Mouse (Mus musculus): ENCODE data around the gene Plppr3.
A peak's percentile ranks its signal among the peaks of the same experiment; 100 is the strongest.

Gene Plppr3

GRCm38 (mm10) chr10:79866601-79867000, 7.8 kb downstream of the Plppr3 start:
- DNase-seq (ENCODE audit: low read depth, low spot score), result no peak

- no peak for DNase-seq (ENCODE audit: low read depth, low spot score)
Observed at GRCm38 (mm10) chr10:79865801-79866295, 8.6 kb downstream of the Plppr3 start.

GRCm38 (mm10) chr10:79865189-79865601, 9.2 kb downstream of the Plppr3 start:
- no peak for DNase-seq (ENCODE audit: low read depth, low spot score)

GRCm38 (mm10) chr10:79864351-79865188, 9.9 kb downstream of the Plppr3 start:
- no peak for DNase-seq (ENCODE audit: low read depth, low spot score)

- no peak for DNase-seq (ENCODE audit: low read depth, low spot score)
Observed at GRCm38 (mm10) chr10:79862925-79863324, 11.5 kb downstream of the Plppr3 start.

DNA sequence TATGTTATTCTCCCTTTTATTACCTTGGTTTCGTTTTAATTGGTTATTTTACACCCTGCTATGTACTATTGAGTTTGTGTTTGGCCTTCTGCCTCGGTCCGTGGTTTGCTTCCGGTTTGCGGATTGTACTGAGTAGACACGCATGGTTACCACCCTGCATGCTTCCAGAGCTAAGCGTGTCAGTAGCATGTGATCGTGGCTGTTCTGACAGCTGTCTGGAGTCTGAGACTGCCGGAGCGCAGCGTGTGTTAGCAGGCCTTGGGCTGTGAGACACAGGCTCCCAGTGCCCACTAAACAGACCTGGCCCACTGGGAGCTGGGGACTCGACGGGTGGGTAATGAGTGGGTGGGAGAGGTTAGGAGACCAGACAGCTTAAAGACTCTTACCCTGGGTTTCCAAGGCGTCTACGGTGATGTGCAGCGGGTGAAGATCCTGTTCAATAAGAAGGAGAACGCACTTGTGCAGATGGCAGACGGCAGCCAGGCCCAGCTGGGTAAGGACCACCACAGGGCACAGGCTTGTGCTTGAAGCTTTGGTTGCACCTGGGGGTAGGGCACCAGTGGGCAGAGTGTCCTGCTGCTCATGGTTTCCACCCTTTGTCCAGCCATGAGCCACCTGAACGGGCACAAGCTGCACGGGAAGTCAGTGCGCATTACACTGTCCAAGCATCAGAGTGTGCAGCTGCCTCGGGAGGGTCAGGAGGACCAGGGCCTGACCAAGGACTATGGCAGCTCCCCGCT, 12.2 kb downstream of the Plppr3 start:
- no peak for DNase-seq (ENCODE audit: low read depth, low spot score)

DNA sequence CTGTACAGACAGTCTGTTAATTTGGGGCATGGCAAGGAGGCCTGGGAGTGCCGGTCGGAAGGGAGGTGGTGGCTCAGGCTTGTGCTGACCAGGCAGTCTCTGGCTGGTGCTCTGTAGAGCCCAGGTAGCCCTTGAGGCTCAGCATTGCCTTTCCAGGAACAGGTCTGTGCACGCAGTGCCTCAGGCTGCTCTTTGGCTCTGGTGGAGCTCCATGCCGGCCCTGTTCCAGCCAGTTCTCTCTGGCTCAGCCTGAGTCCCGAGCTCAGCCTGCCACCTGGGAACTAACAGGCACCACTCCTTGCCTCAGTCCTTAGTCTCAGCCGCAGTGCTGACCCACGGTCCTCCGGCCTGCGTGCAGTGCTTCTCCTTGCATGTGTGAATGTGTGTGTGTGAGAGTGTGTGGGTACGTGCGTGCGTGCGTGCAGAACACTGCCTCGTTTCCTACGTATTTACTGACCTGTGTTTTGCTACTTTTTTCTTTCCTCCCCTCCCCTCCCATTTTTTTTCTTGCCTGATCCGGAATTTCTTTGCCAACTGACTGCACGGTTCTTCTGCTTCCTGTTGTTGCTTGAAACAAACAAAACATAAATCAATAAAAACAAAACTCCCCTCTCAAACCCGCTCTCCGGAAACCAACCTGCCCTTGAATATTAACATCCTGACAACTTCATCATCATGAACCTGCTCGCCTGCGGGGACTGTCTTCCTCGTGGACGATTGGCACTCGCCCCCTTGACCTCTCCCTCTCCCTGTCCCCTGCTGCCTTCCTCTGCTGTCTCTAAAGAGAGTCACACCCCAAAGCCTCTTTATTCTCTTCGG, 13.0 kb downstream of the Plppr3 start:
- no peak for DNase-seq (ENCODE audit: low read depth, low spot score)

DNA sequence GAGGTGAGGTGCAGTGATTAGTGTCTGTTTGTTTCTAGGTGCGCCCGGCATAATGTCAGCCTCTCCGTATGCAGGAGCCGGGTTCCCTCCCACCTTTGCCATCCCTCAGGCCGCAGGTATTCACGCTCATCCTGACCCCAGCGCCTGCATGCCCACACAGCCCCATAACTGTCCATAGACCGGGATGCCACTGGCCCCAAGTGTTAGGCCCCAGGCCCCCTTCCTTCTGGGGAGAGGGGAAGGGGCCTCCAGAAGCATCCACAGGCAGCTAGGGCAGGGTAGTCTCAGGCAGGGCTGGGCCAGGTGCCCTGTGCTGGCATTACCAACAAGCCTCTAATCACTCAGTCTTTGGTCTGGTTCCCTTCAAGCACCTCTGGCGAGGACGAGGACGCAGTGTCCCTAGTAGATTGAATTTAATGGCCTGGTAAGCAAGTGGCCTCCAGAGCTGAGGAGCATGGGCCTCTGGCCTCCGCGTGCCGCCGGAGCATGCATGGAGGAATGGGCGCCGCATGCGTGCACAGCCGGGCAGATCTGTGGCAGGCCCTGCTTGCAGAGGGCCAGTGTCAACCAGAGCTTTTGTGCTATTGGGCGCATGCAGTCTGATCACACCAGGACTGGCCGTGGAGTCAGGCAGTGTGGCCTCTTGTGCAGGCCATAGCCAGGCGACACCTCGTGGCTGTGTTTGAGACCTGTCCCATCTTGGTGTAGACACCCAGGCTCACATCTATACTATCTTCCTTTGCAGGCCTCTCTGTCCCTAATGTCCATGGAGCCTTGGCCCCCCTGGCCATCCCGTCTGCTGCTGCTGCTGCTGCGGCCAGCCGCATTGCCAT, 14.1 kb downstream of the Plppr3 start:
- DNase-seq (ENCODE audit: low read depth, low spot score), result no peak

DNA sequence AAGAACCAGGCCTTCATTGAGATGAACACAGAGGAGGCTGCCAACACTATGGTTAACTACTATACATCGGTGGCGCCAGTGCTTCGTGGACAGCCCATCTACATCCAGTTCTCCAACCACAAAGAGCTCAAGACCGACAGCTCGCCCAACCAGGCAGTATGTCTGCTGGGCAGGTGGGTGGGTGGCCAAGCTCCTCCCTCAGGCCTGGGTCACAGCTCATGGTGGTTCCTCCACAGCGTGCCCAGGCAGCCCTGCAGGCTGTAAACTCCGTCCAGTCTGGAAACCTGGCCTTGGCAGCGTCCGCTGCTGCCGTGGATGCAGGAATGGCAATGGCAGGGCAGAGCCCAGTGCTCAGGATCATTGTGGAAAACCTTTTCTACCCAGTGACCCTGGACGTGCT, 15.3 kb downstream of the Plppr3 start:
- DNase-seq (ENCODE audit: low read depth, low spot score), result no peak

- DNase-seq (ENCODE audit: low read depth, low spot score), result no peak
Observed at GRCm38 (mm10) chr10:79858416-79859074, 15.9 kb downstream of the Plppr3 start.

DNA sequence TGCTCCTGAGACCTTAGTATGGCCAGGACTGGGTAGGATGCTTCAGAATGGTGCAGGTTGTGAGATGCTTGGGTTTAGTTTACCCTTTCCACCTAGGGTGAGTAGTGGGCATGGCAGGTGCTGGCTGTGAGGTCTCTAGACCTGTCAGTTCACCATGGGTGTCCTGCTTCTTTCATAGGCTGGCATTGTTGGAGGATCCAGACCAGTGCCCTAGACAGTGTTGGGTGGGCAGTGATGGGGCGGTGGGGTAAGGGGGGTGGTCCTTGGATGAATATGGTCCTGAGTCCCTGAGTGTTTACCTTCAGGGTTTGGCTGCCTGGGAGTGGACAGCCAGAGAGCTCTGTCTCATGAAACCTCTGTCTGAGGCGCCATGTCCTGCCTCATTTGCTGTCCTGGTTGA, 16.5 kb downstream of the Plppr3 start:
- DNase-seq (ENCODE audit: low read depth, low spot score), result no peak

DNA sequence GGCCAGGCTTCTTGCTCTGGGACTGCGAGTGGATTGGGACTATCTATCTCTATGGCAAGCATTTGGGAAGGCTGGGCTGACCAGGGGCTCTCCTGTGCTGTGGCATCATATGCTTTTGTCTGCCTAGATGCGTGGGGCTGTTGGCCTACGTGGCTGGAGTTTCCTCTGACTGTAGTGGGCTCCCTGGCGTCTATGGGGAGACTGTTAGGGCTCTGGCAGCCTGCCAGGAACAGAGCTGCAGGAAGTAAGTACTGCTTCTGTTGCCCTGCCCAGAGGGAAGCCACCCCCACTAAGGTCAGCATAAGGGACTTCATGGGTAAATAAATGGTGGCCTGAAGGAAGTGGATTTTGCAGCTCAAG, 17.0 kb downstream of the Plppr3 start:
- no peak for DNase-seq (ENCODE audit: low read depth, low spot score)

GRCm38 (mm10) chr10:79856704-79857451, 17.6 kb downstream of the Plppr3 start:
- DNase-seq (ENCODE audit: low read depth, low spot score), result no peak

DNA sequence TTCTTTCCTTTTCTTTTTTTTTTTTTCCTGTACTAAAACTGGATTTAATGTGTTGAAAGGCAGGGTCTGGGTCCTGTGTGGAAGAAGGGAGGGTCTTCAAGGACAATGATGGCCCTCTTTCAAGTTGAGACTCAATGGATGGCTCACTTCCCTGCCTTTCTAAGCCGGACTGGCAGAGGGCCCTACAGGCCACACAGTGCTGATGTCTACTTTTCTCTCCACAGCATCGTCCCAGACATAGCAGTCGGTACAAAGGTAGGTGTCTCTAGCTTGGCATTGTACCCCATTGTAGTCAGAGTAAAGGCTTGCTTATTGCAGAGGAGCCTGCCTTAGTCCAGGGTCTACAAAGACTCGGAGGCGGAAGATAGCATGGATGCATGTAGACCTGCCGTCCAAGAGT, 18.2 kb downstream of the Plppr3 start:
- no peak for DNase-seq (ENCODE audit: low read depth, low spot score)

DNA sequence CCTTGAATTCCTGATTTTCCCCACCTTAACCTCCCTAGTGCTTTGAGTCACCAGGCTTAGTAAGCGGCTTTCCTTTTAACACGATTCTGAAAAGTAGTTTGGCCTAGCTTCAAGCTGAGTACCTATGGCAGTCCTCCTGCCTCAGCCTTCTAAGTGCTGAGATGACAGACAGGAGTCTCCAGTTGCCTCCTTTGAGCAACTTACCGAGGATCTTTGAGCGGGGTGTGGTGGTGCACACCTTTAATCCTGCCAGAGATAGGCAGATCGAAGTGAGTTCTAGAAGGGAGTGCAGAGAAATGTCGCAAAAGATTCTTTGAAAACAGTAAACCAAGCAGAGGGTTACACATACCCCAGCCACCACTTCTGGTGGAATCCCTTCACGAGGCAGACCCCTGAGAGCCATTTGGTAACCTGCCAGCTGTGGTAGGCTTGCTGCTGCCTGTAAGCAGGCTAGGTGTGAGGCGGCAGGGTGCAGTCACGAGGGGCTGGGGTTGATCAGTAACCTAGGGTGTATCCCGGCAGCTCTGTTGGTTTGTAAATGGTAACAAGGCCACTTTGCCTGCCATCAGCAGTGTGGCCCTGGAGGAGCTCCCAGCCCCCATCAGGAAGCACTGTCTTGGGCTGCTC, 18.8 kb downstream of the Plppr3 start:
- no peak for DNase-seq (ENCODE audit: low read depth, low spot score)

DNA sequence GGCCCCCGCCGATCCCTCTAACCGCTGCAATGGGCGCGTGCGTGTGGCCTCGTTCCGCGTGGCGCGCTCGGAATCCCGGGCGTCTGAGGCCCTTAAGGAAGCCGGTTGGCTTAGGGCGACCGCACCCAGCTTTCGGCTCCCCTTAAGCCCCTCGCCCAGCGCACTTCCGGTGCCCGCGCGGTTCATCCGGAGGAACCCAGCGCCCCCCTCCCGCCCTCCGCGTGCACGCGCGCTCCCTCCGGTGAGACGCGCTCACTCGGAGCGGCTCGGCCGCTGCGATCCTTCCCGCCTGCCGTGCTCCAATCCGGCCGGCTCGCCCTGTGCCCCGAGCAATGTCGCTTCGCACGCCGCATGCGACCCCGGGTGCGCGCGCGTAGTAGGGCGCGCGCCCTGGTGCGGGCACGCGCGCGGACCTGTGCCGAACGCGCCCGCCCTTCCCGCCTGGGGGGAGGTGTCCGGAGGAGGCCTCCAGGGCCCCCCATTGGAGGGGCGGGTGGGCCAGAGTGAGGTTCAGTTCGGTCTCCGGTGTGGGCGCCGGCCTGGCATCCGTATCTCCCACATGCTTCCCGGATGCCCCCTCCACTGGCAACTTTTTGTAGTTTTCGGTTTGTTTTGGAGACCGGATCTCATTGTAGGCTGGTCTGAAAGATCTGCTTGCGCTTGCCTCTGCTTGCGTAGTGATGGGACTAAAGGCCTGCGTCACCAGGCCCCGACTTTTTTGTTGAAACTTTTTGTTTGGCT, 19.5 kb downstream of the Plppr3 start:
- peak; percentile 72 for DNase-seq (ENCODE audit: low read depth, low spot score)

DNA sequence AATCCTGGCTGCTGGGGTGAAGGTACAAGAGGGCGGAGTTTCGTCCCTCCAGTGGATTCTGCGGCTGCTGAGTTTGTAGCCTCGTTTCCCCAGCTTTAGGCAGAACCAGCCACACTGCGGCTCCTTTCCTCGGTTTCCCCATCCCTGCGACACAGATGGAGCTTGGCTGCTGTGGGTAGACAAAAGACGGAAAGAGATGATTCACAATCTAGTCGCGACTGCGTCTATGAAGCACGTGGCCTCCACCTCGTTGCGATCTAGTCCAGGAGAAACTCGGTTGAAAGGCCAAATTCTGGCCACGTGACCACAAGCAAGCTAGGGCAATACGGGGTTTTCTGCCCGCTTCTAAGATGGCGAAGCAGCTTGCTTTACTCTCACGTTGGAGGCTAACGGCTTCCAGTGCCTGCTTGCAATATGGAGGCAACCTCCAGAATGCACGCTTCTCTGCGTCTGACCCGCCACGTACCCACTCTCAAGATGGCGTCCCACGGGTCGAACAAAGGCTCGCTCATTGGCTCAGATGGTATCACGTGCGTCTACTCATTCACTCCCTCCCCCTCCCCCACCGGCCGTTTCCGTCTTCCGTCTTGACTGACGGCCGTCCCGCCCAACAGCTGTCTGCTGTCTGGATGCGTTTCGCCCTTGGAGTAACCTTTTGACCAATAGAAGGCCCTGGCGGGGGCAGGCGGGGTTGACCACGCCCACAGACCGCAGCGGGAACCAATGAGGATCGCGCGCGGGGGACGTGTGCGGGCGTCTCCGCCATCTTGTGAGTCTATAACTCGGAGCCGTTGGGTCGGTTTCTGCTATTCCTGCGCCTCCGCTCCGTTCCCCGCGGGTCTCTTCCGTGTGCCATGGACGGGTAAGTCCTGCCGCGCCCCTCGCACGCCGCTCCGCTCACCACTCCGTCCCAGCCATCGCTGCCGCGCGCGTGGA, 20.3 kb downstream of the Plppr3 start, which contains the start of gene Ptbp1:
TSS of gene Ptbp1 (plus strand) at position 568 of the 936 bp plus-strand sequence.
- DNase-seq (ENCODE audit: low read depth, low spot score), result peak; percentile 100

All from forelimb bud, embryonic 11.5 days (tissue).